Mouse (Mus musculus): ENCODE data around the gene Ptpn6. TPM values are rescaled to one million over a fixed set of nuclear protein-coding genes. Genes with fewer than 3 reads are reported as not detected.
A peak's percentile ranks its signal among the peaks of the same experiment; 100 is the strongest.
"Not testable (repeated sequence)": the region's sequence is repeated elsewhere in the genome, so short reads cannot be mapped to it uniquely, and the experiment has no call there.

Ptpn6 gene
- polyA plus RNA-seq, 1 experiment, result 31.7 TPM

DNA sequence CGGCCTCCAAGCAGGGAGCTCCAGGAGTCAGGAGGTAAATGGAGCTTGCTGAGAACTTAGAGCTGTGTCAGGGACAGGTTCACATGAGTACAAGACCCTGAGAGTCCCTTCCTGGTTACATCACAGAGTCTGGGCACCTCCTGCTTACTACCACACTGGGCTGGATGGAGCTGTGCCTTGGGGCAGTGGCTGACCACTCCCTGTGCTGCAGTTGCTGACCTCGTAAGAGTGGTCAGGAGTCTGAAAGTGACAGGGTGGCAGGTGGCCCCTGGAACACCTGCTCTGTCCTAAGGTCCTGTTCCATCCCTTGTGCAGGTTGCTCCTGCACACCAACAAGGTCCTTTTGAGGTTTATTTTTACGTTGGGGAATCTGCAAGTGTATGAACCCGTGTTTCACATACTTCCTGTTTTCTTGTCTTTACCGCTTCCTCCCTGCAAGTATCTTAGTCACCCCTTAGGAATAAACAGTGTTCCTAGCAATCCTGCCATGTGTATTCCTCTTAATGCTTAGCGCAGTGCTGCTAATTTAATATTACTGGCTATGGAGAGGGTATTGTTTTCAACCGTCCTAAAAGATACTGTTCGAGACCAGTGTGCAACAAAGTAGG is 50.3 kb downstream of the Ptpn6 start:
- TF ChIP-seq POLR2A (IDR thresholded peaks at IDR 0.05; ENCODE audit: low read depth, low read length) (no peak), CTCF (conservative IDR thresholded peaks at IDR 0.05; ENCODE audit: insufficient read depth, insufficient read length, low read depth, low read length) (no peak)
- Histone ChIP-seq H3K27me3 (replicated peaks; ENCODE audit: control insufficient read depth, insufficient read depth, low read length) (no peaks in the 10 kb centered on the region), H3K4me1 (ENCODE audit: control insufficient read depth, insufficient read depth, low read length) (peaks cover 21% of the 10 kb centered on the region), H3K27ac (ENCODE audit: insufficient read depth, low read depth, low read length) (no peak overlapping the region), H3K36me3 (ENCODE audit: control insufficient read depth, insufficient read depth, low read length) (no peaks in the 10 kb centered on the region), H3K4me3 (ENCODE audit: insufficient read depth, low read depth, low read length) (no peak overlapping the region)
- 65% methylated on average over 8 of the region's 8 CpGs for WGBS
- no peak for DNase-seq

DNA sequence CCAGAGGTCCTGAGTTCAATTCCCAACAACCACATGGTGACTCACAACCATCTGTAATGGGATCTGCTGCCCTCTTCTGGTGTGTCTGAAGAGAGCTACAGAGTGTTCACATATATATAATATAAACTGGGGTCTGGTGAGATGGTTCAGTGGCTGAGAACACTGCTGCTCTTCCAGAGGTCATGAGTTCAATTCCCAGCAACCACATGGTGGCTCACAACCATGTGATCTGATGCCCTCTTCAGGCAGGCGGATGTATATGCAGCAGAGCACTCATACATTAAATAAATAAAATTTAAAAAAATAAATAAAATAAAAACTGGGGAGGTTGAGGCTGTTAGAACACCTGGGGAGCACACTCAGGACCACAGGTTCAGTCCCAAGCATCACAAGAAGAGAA is 51.9 kb downstream of the Ptpn6 start:
- H3K36me3 ChIP-seq (ENCODE audit: control insufficient read depth, insufficient read depth, low read length); H3K4me3 ChIP-seq (ENCODE audit: insufficient read depth, low read depth, low read length); DNase-seq; H3K27ac ChIP-seq (ENCODE audit: insufficient read depth, low read depth, low read length); H3K27me3 ChIP-seq (replicated peaks; ENCODE audit: control insufficient read depth, insufficient read depth, low read length): not testable (repeated sequence)
- WGBS, result 95% methylated on average over 1 of the region's 1 CpGs
- H3K4me1 ChIP-seq (ENCODE audit: control insufficient read depth, insufficient read depth, low read length), result peaks cover 25% of the 10 kb centered on the region

DNA sequence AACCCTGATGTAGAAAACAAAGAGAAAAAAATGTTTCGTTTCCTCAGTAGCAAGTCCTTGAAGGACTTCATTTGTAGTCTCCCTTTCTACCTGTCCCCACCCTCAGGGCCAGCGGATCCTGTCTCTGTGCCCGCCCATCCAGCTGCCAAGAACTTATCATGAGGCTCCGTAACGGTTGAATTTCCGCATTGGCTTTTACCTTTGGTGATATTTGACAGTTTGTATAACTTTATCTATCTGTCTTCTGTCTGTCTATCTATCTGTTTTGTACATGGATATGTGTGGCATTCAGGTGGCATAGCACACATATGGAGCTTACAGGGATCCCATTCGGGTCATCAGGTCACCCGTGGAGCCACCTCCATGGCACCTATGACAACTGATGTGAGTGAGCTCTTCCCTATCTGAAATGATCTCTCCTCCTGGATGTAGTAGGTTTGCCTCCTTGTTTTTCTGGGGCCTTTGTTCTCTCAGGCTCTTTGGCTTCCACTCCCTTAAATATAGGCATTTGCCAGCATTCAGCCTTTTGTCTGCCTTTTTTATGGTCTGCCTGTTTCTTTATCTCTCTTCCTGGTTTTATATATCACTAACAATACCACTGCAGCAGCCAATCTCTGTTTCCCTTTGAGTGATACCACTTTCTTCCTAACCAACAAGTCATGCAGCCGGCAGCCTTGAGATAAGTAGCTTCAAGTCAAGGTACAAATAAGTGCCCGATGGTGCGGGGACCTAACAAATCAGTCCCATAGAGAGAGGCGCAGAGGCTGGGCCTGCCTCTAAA is 52.7 kb downstream of the Ptpn6 start:
- Histone ChIP-seq H3K27me3 (replicated peaks; ENCODE audit: control insufficient read depth, insufficient read depth, low read length) (no peaks in the 10 kb centered on the region), H3K4me3 (ENCODE audit: insufficient read depth, low read depth, low read length) (no peak overlapping the region), H3K4me1 (ENCODE audit: control insufficient read depth, insufficient read depth, low read length) (peaks cover 25% of the 10 kb centered on the region), H3K27ac (ENCODE audit: insufficient read depth, low read depth, low read length) (no peak overlapping the region), H3K36me3 (ENCODE audit: control insufficient read depth, insufficient read depth, low read length) (no peaks in the 10 kb centered on the region)
- TF ChIP-seq POLR2A (IDR thresholded peaks at IDR 0.05; ENCODE audit: low read depth, low read length), result no peak
- no peak for DNase-seq
- WGBS, result 93% methylated on average over 12 of the region's 12 CpGs

DNA sequence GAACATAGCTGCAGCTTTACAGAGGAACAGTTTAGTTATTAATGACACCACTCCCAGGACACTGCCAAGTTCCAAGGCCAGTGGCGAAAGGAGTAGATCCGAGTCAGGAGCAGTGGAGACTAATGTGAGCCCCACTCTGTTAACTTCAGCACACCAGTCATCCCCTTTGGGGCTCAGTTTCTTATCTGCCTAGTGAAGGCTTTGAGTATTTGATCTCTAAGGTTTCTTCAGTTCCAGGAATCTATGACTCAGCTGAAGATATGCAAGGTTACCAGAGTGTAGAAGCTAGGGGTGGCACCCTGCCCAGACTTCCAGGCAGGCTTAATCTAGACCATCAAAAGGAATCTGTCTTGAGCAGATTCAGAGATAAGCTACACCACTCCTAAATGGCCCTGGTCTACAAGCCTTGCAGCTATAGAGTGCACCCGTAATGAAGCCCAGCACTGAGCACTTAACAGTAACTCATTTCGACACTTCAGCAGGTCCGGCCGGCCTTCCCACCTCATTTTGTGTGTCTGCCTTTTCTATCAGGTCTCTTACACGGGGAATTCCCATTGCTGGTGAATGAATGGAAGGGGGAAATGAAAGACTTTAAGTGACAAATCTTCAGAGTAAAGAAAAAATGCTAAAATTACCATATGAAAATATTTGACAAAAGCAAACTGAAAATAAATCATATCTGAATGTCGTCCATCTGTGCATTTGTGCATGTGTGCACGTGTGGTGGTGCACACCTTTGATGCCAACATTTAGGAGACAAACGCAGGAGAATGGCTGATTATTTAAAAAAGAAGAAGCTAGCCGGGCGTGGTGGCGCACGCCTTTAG is 54.7 kb downstream of the Ptpn6 start:
- WGBS, result 53% methylated on average over 14 of the region's 14 CpGs
- H3K4me1 ChIP-seq (ENCODE audit: control insufficient read depth, insufficient read depth, low read length), result peaks cover 23% of the 10 kb centered on the region
- H3K4me3 ChIP-seq (ENCODE audit: insufficient read depth, low read depth, low read length), result no peak overlapping the region
- H3K27ac ChIP-seq (ENCODE audit: insufficient read depth, low read depth, low read length), result peak overlapping the region; percentile 69
- peak; percentile 89 for DNase-seq
- H3K36me3 ChIP-seq (ENCODE audit: control insufficient read depth, insufficient read depth, low read length), result no peaks in the 10 kb centered on the region
- TF ChIP-seq POLR2A (IDR thresholded peaks at IDR 0.05; ENCODE audit: low read depth, low read length) (no peak), CTCF (conservative IDR thresholded peaks at IDR 0.05; ENCODE audit: insufficient read depth, insufficient read length, low read depth, low read length) (no peak)
- no peaks in the 10 kb centered on the region for H3K27me3 ChIP-seq (replicated peaks; ENCODE audit: control insufficient read depth, insufficient read depth, low read length)

DNA sequence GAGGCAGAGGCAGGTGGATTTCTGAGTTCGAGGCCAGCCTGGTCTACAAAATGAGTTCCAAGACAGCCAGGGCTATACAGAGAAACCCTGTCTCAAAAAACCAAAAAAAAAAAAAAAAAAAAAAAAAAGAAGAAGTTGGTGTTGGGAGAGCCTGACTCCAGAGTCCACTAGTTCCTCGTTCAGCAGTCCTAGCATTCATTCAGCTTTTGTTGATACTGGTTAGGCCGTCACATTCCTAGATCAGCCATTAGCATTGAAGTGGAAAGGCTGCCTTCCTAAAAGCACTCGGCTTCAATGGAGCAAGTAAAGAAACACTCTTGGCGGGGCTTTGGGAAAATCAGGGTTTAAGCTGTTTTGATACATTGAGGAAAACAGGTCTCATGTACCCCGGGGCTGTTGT is 56.2 kb downstream of the Ptpn6 start:
- H3K4me1 ChIP-seq (ENCODE audit: control insufficient read depth, insufficient read depth, low read length), result peaks cover 23% of the 10 kb centered on the region
- WGBS, result 39% methylated on average over 6 of the region's 6 CpGs
- not testable (repeated sequence) for H3K4me3 ChIP-seq (ENCODE audit: insufficient read depth, low read depth, low read length); H3K27ac ChIP-seq (ENCODE audit: insufficient read depth, low read depth, low read length); H3K27me3 ChIP-seq (replicated peaks; ENCODE audit: control insufficient read depth, insufficient read depth, low read length); H3K36me3 ChIP-seq (ENCODE audit: control insufficient read depth, insufficient read depth, low read length)
- DNase-seq, result peak; percentile 60

DNA sequence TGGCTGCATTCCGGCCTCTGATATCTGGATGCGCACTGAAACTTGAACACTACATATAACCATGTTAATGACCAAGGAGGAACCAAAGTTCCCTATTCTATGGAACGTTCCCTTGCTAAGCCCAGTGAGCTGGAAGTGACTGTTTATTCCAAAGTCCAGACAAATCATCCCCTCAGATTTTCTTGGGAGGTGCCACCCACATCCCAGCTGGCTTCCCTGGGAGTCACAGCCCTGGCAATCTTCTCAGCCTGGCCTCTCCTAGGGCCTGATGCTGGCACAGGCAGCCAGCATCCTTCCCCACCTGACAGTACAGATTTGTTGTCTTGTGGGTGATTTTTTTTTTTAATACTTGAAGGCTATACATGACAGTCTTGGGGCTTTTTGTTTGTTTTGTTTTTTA is 59.0 kb downstream of the Ptpn6 start:
- Histone ChIP-seq H3K4me1 (ENCODE audit: control insufficient read depth, insufficient read depth, low read length) (peaks cover 23% of the 10 kb centered on the region), H3K36me3 (ENCODE audit: control insufficient read depth, insufficient read depth, low read length) (no peaks in the 10 kb centered on the region), H3K4me3 (ENCODE audit: insufficient read depth, low read depth, low read length) (no peak overlapping the region), H3K27me3 (replicated peaks; ENCODE audit: control insufficient read depth, insufficient read depth, low read length) (no peaks in the 10 kb centered on the region), H3K27ac (ENCODE audit: insufficient read depth, low read depth, low read length) (no peak overlapping the region)
- DNase-seq, result peak; percentile 45
- WGBS, result 62% methylated on average over 3 of the region's 3 CpGs
- TF ChIP-seq POLR2A (IDR thresholded peaks at IDR 0.05; ENCODE audit: low read depth, low read length) (no peak), CTCF (conservative IDR thresholded peaks at IDR 0.05; ENCODE audit: insufficient read depth, insufficient read length, low read depth, low read length) (no peak)

DNA sequence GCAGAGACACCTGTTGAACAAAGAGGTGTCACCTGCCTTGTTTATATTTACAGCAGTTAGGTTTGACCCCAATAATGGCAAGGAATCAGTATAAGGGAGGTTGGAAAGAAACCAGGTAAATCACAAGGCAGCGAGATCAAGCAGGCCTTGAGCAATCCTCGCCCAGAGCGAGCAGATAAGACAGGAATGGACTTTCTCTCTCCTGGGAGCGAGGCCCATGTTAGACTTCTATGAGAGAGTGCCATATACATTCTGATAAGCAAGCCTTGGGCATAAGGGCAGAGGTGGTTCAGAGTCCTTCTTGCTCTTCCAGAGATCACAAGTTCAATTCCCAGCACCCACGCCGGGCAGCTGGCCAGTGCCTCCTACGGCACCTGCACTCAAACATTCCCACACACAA is 59.7 kb downstream of the Ptpn6 start:
- WGBS, result 83% methylated on average over 7 of the region's 7 CpGs
- DNase-seq, result peak; percentile 28
- H3K4me1 ChIP-seq (ENCODE audit: control insufficient read depth, insufficient read depth, low read length), result peaks cover 19% of the 10 kb centered on the region
- no peaks in the 10 kb centered on the region for H3K36me3 ChIP-seq (ENCODE audit: control insufficient read depth, insufficient read depth, low read length)
- H3K4me3 ChIP-seq (ENCODE audit: insufficient read depth, low read depth, low read length), result no peak overlapping the region
- TF ChIP-seq CTCF (conservative IDR thresholded peaks at IDR 0.05; ENCODE audit: insufficient read depth, insufficient read length, low read depth, low read length) (no peak), POLR2A (IDR thresholded peaks at IDR 0.05; ENCODE audit: low read depth, low read length) (no peak)
- H3K27ac ChIP-seq (ENCODE audit: insufficient read depth, low read depth, low read length), result no peak overlapping the region
- no peaks in the 10 kb centered on the region for H3K27me3 ChIP-seq (replicated peaks; ENCODE audit: control insufficient read depth, insufficient read depth, low read length)

Data from kidney, adult 2 months (tissue).